8 mouse cellular contexts compared by ENCODE assay signal in genomic region chr16:10786288-10786687, GRCm38 (mm10). TPM values are rescaled to one million over a fixed set of nuclear protein-coding genes. Genes with fewer than 3 reads are reported as not detected.
DNase-seq lines count a peak whose midpoint lies in the region; ATAC-seq and TF ChIP-seq lines count a peak whose summit lies in the region.

No protein-coding gene starts in this region.

- H3K27me3 ChIP-seq in cerebellum, adult 2 months (ENCODE audit: control insufficient read depth, insufficient read depth, low read length): no peaks in the 10 kb centered on the region
- peaks cover 5% of the 10 kb centered on the region; the same call in 1 of the 2 replicates for H3K27me3 ChIP-seq in forebrain, postnatal 0 days (ENCODE audit: insufficient read depth, low read length)
- H3K27me3 ChIP-seq in lung, embryonic 15.5 days: no peaks in the 10 kb centered on the region

- TF ChIP-seq CTCF in cerebellum, adult 2 months (IDR thresholded peaks at IDR 0.05; ENCODE audit: borderline replicate concordance, insufficient read depth, low read depth, low read length): peak; percentile 94
- TF ChIP-seq CTCF in forebrain, postnatal 0 days (IDR thresholded peaks at IDR 0.05; ENCODE audit: low read depth): peak; percentile 91

- peak overlapping the region; percentile 62 for H3K9ac ChIP-seq in forebrain, postnatal 0 days
- H3K9ac ChIP-seq in lung, embryonic 15.5 days: peak overlapping the region; percentile 82

- H3K36me3 ChIP-seq in forebrain, postnatal 0 days (ENCODE audit: insufficient read depth): no peaks in the 10 kb centered on the region
- no peaks in the 10 kb centered on the region for H3K36me3 ChIP-seq in lung, embryonic 15.5 days

- no peaks in the 10 kb centered on the region for H3K9me3 ChIP-seq in forebrain, postnatal 0 days (ENCODE audit: low read length)
- no peaks in the 10 kb centered on the region for H3K9me3 ChIP-seq in lung, embryonic 15.5 days

- H3K4me1 ChIP-seq in cerebellum, adult 2 months (ENCODE audit: control insufficient read depth, insufficient read depth, low read length): no peaks in the 10 kb centered on the region
- H3K4me1 ChIP-seq in forebrain, postnatal 0 days (ENCODE audit: insufficient read depth): no peaks in the 10 kb centered on the region
- peaks cover 49% of the 10 kb centered on the region for H3K4me1 ChIP-seq in lung, embryonic 15.5 days

- peak; percentile 80 for DNase-seq in MEL-GATA-1-ER (ENCODE audit: extremely low read depth, low read depth)
- peak; percentile 85 to 86 for DNase-seq in cerebellum, adult 2 months
- peak; percentile 92 for DNase-seq in forebrain, postnatal 0 days
- peak; percentile 88 for DNase-seq in heart, postnatal 4 days
- DNase-seq in layer of hippocampus, adult 8-10 months (ENCODE audit: low spot score in 2 of 2): peak; percentile 75 to 80
- peak; percentile 76 for DNase-seq in ovary, adult 18-20 months (ENCODE audit: low spot score)
- peak; percentile 95 for DNase-seq in thymus, postnatal 0 days (ENCODE audit: low spot score)

- no peak overlapping the region for H3K27ac ChIP-seq in cerebellum, adult 2 months (ENCODE audit: insufficient read depth, low read length)
- peak overlapping the region; percentile 76 for H3K27ac ChIP-seq in forebrain, postnatal 0 days (ENCODE audit: low read depth, low read length)
- peak overlapping the region; percentile 99 for H3K27ac ChIP-seq in lung, embryonic 15.5 days

- H3K4me2 ChIP-seq in forebrain, postnatal 0 days (ENCODE audit: low read depth): peak overlapping the region; percentile 99
- H3K4me2 ChIP-seq in lung, embryonic 15.5 days: peak overlapping the region; percentile 98

- no peak for TF ChIP-seq POLR2A in cerebellum, adult 2 months (IDR thresholded peaks at IDR 0.05; ENCODE audit: borderline replicate concordance, insufficient read depth, low read length)

- H3K4me3 ChIP-seq in cerebellum, adult 2 months (replicated peaks; ENCODE audit: insufficient read depth, low read depth, low read length): peak overlapping the region; percentile 92
- H3K4me3 ChIP-seq in forebrain, postnatal 0 days (ENCODE audit: low read depth, low read length): peak overlapping the region; percentile 64
- H3K4me3 ChIP-seq in lung, embryonic 15.5 days: peak overlapping the region; percentile 62

- WGBS in cerebellum, adult 2 months: 2% methylated on average over 9 of the region's 9 CpGs
- WGBS in forebrain, postnatal 0 days: 0% methylated on average over 9 of the region's 9 CpGs
- 2% methylated on average over 9 of the region's 9 CpGs for WGBS in lung, embryonic 15.5 days

- peak; percentile 62 for ATAC-seq in forebrain, postnatal 0 days
- peak; percentile 25 for ATAC-seq in lung, embryonic 15.5 days (ENCODE audit: borderline replicate concordance, extremely low read depth, low FRiP score, low TSS enrichment)

RNA-seq across cellular contexts. Expression of gene Socs1, which starts 1.0 kb away (rescaled TPM):
- polyA plus RNA-seq in cerebellum, adult 2 months (2012; rRNA removed): 1.1 and 1.3 TPM in 2 replicates
- 1.5 and 4.0 TPM in 2 replicates for total RNA-seq in forebrain, postnatal 0 days (2014; rRNA removed)
- 2.6 and 2.7 TPM in 2 replicates for polyA plus RNA-seq in forebrain, postnatal 0 days (2015; fragmentation: Nextera tagmentation; extraction: Ambion mirVana)
- total RNA-seq in heart, postnatal 4 days (2021): 1 to 10 TPM; 1.6 TPM
- total RNA-seq in layer of hippocampus, adult 8-10 months (2022): 1 to 10 TPM in 1 of 4 experiments, under 1 TPM in 3; 0.53 to 1.2 (median 0.76) TPM
- polyA plus RNA-seq in lung, embryonic 15.5 days (2015; fragmentation: Nextera tagmentation; extraction: Ambion mirVana): 9.8 and 10.4 TPM in 2 replicates
- polyA plus RNA-seq in thymus, postnatal 0 days (2015; fragmentation: Nextera tagmentation; extraction: Ambion mirVana): 146 and 184 TPM in 2 replicates

RNA-seq across cellular contexts. Expression of gene Tnp2, which starts 2.2 kb away (rescaled TPM):
- polyA plus RNA-seq in cerebellum, adult 2 months (2012; rRNA removed): not detected in 2 replicates
- not detected in 2 replicates for total RNA-seq in forebrain, postnatal 0 days (2014; rRNA removed)
- not detected in 2 replicates for polyA plus RNA-seq in forebrain, postnatal 0 days (2015; fragmentation: Nextera tagmentation; extraction: Ambion mirVana)
- total RNA-seq in heart, postnatal 4 days (2021): not detected
- not detected for total RNA-seq in layer of hippocampus, adult 8-10 months (2022)
- polyA plus RNA-seq in lung, embryonic 15.5 days (2015; fragmentation: Nextera tagmentation; extraction: Ambion mirVana): not detected in 2 replicates
- 3.7 and 4.5 TPM in 2 replicates for polyA plus RNA-seq in thymus, postnatal 0 days (2015; fragmentation: Nextera tagmentation; extraction: Ambion mirVana)

RNA-seq across cellular contexts. Expression of gene Prm3, which starts 4.4 kb away (rescaled TPM):
- polyA plus RNA-seq in cerebellum, adult 2 months (2012; rRNA removed): not detected in 2 replicates
- not detected in 2 replicates for total RNA-seq in forebrain, postnatal 0 days (2014; rRNA removed)
- not detected in 2 replicates for polyA plus RNA-seq in forebrain, postnatal 0 days (2015; fragmentation: Nextera tagmentation; extraction: Ambion mirVana)
- total RNA-seq in heart, postnatal 4 days (2021): not detected
- total RNA-seq in layer of hippocampus, adult 8-10 months (2022): not detected
- not detected in 2 replicates for polyA plus RNA-seq in lung, embryonic 15.5 days (2015; fragmentation: Nextera tagmentation; extraction: Ambion mirVana)
- polyA plus RNA-seq in thymus, postnatal 0 days (2015; fragmentation: Nextera tagmentation; extraction: Ambion mirVana): not detected in 2 replicates

RNA-seq across cellular contexts. Expression of gene Prm2, which starts 9.6 kb away (rescaled TPM):
- not detected in 2 replicates for polyA plus RNA-seq in cerebellum, adult 2 months (2012; rRNA removed)
- total RNA-seq in forebrain, postnatal 0 days (2014; rRNA removed): not detected in 2 replicates
- polyA plus RNA-seq in forebrain, postnatal 0 days (2015; fragmentation: Nextera tagmentation; extraction: Ambion mirVana): not detected in 2 replicates
- total RNA-seq in heart, postnatal 4 days (2021): not detected
- total RNA-seq in layer of hippocampus, adult 8-10 months (2022): not detected
- polyA plus RNA-seq in lung, embryonic 15.5 days (2015; fragmentation: Nextera tagmentation; extraction: Ambion mirVana): not detected in 2 replicates
- not detected in 2 replicates for polyA plus RNA-seq in thymus, postnatal 0 days (2015; fragmentation: Nextera tagmentation; extraction: Ambion mirVana)

RNA-seq across cellular contexts. Expression of gene Prm1, which starts 19.4 kb away (rescaled TPM):
- not detected in 2 replicates for polyA plus RNA-seq in cerebellum, adult 2 months (2012; rRNA removed)
- not detected in 2 replicates for total RNA-seq in forebrain, postnatal 0 days (2014; rRNA removed)
- polyA plus RNA-seq in forebrain, postnatal 0 days (2015; fragmentation: Nextera tagmentation; extraction: Ambion mirVana): not detected in 2 replicates
- not detected for total RNA-seq in heart, postnatal 4 days (2021)
- not detected for total RNA-seq in layer of hippocampus, adult 8-10 months (2022)
- 0.36 TPM in 1 of 2 replicates, not detected in the other for polyA plus RNA-seq in lung, embryonic 15.5 days (2015; fragmentation: Nextera tagmentation; extraction: Ambion mirVana)
- 1.4 and 2.1 TPM in 2 replicates for polyA plus RNA-seq in thymus, postnatal 0 days (2015; fragmentation: Nextera tagmentation; extraction: Ambion mirVana)

Comparison
In these comparisons a context has a peak if more than half of its experiments do, and no peak if none do; other contexts are left out.
1. RNA of gene Socs1, which starts 1.0 kb away (polyA plus RNA-seq): 146 to 184 TPM in thymus, postnatal 0 days; 9.8 to 10.4 TPM in lung, embryonic 15.5 days, 2.6 to 2.7 TPM in forebrain, postnatal 0 days and 1.1 to 1.3 TPM in cerebellum, adult 2 months; every median in the first group is over 10 times any median in the second.
2. Peak in every context shown above with its lines, with median percentiles within 50 percentile points of each other: DNase-seq and H3K4me3 ChIP-seq.